Mouse (Mus musculus) small intestine, adult 2 months (tissue): ENCODE results near the gene D430041D05Rik. TPM values are rescaled to one million over a fixed set of nuclear protein-coding genes. Genes with fewer than 3 reads are reported as not detected.

ENCODE experiments used
- H3K27ac ChIP-seq: fragments of 200-500 bp; 2 replicates; pipeline ENCODE4 v1.5.1; 2012; ENCODE audit warnings: low read depth, low read length, control low read depth, inconsistent platforms; ENCODE audit not compliant: insufficient read depth
- H3K27me3 ChIP-seq: fragments of 200-500 bp; 2 replicates; pipeline ENCODE4 v1.6.1; 2012; ENCODE audit warnings: mild to moderate bottlenecking, moderate library complexity, low read length, inconsistent platforms; ENCODE audit not compliant: control insufficient read depth, insufficient read depth
- H3K36me3 ChIP-seq: fragments of 200-500 bp; 2 replicates; pipeline ENCODE4 v1.6.1; 2012; ENCODE audit warnings: mild to moderate bottlenecking, low read length, control low read depth, inconsistent platforms; ENCODE audit not compliant: control insufficient read depth, insufficient read depth
- H3K4me1 ChIP-seq: fragments of 200-500 bp; 2 replicates; pipeline ENCODE4 v1.6.1; 2012; ENCODE audit warnings: low read length, inconsistent platforms, mixed read lengths; ENCODE audit not compliant: control insufficient read depth, insufficient read depth, insufficient read length
- H3K4me3 ChIP-seq: fragments of 200-500 bp; 2 replicates; pipeline ENCODE4 v1.5.1; 2012; ENCODE audit warnings: low read depth, mild to moderate bottlenecking, control low read depth, inconsistent platforms, low read length, moderate library complexity
- CTCF ChIP-seq: fragments of 200-500 bp; IDR thresholded peaks from 2 replicates; pipeline ENCODE4 v1.5.1; 2012; ENCODE audit warnings: low read depth, mild to moderate bottlenecking, control low read depth, inconsistent platforms, low read length, moderate library complexity, mixed read lengths; ENCODE audit not compliant: insufficient replicate concordance, insufficient read length; ENCODE audit errors: extremely low read depth
- POLR2A ChIP-seq: fragments of 200-500 bp; IDR thresholded peaks from 2 replicates; pipeline ENCODE4 v1.6.1; 2012; ENCODE audit warnings: low read depth, mild to moderate bottlenecking, control low read depth, inconsistent platforms, low read length, moderate library complexity
- WGBS: fragments of 180-500 bp; shearing (Covaris S2); methylation state at CpG from one replicate; pipeline ENCODE4 v1.1.7; 2018; 5-methylcytosine and 5-hydroxymethylcytosine counted together
- polyA plus RNA-seq: library from polyadenylated mRNA; depleted of rRNA; stranded (reverse); fragments of >200 nt; gene quantifications from 2 replicates; pipeline ENCODE4 v1.2.3, GENCODE M21; 2012

Gene D430041D05Rik
- polyA plus RNA-seq, 1 experiment = not detected

DNA sequence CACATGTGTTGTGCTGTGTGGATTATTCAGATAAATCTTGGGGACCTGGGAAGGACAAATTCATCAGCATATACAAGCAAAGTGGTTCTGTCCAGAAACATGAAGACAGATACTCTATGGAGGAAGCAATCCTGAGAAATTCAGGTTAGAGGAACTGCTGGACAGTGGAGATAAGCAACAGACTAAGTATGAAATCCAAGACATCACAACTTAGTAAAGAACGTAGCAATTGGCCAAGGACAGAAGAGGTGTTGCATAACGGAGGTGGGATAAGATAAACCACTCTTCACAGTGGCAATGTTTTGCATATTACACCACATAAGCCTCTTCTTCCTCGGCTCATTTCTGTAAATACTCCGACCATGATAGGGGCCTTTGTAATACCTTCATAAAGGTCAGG lies 10.0 kb upstream of the D430041D05Rik start:
- Histone ChIP-seq H3K27me3 (no peaks in the 10 kb centered on the region), H3K36me3 (0 out of 2 replicates have a peak, but pooled peaks cover under 1% of the 10 kb centered on the region), H3K4me1 (no peaks in the 10 kb centered on the region), H3K27ac (no peak overlapping the region), H3K4me3 (no peak overlapping the region)
- WGBS = 62% methylated on average over 4 of the region's 4 CpGs
- TF ChIP-seq CTCF = no peak
- TF ChIP-seq POLR2A = no peak

DNA sequence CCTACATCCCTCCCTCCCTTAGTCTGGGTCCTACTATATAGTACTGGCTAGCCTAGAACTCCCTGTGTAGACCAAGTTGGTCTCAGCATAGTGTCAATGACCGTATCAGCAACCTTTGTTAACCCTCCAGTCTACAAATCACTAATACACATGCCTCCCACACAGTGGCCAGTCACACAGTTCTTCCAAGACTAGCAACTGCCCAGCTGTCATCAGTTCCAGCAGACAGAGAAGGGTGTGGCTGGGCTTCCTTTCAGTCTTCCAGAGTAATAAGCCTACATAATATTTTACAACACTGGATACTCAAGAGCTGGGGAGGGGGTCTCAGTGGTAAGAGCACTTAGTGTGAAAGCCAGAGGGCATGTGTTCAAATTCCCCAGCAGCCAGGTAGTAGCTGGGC lies 9.2 kb upstream of the D430041D05Rik start:
- Histone ChIP-seq H3K27me3 (no peaks in the 10 kb centered on the region), H3K4me1 (no peaks in the 10 kb centered on the region), H3K36me3 (no peaks in the 10 kb centered on the region), H3K27ac (no peak overlapping the region), H3K4me3 (no peak overlapping the region)
- TF ChIP-seq POLR2A (no peak), CTCF (no peak)
- WGBS = 78% methylated on average over 1 of the region's 1 CpGs

DNA sequence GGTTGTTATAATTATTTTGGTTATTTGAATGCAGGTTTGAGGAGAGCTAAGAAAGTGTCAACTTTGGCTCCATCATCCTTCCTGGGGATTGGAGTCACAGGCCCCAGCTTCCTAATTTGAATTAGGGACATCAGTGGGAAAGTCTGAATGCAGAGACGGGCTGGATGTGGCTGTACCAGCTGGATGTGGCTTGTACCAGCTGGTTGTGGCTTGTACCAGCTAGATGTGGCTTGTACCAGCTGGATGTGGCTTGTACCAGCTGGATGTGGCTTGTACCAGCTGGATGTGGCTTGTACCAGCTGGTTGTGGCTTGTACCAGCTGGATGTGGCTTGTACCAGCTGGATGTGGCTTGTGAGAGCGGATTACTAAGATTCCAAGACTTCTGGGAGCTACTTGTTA lies 8.6 kb upstream of the D430041D05Rik start:
- TF ChIP-seq POLR2A = no peak
- TF ChIP-seq CTCF = no peak
- no peaks in the 10 kb centered on the region for H3K4me1 ChIP-seq
- WGBS = 77% methylated on average over 2 of the region's 2 CpGs

DNA sequence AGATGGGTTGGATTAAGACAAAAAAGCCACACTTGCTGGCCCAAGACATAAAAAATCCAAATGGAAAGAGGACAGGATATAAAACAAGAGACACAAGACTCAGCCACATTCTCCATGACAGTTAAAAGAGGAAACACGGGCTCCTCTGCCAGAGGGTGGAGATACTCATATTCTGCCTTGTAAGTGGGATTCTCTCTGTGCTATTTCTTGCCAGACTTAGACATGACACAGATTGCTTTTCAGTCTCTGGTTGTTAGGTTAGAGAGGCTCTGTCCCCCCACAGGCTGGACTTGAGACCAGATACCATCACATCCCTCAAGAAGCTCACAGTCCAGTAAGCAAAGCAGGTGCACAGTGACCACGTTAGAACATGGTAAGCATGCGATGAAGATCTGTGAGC lies 2.2 kb upstream of the D430041D05Rik start:
- Histone ChIP-seq H3K4me1 (no peaks in the 10 kb centered on the region; the same call in 1 of the 2 replicates), H3K27me3 (peaks cover 22% of the 10 kb centered on the region), H3K27ac (no peak overlapping the region), H3K36me3 (no peaks in the 10 kb centered on the region), H3K4me3 (no peak overlapping the region)
- 76% methylated on average over 3 of the region's 3 CpGs for WGBS
- TF ChIP-seq POLR2A (no peak), CTCF (no peak)

More for the DNA sequence above, 8.6 kb upstream of the D430041D05Rik start:
- no peaks in the 10 kb centered on the region for H3K27me3 ChIP-seq
- no peak overlapping the region for H3K4me3 ChIP-seq
- H3K36me3 ChIP-seq = no peaks in the 10 kb centered on the region
- no peak overlapping the region for H3K27ac ChIP-seq

DNA sequence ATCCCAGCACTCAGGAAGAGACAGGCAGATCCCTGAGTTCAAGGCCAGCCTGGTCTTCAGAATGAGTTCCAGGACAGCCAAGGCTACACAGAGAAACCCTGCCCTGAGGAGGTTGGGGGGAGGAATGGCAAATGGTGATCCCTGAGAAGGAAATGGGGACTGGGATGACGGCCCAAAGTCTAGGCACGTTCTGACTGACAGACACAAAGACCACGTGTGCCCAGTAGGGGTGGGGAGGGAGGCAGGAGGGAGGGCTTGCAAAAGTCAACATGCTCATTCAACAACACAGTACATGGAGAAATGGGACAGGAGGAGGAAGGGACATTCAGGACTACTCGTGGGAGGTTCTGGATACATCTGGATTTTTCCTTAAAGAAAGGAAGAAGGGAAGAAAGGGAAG lies 1.7 kb upstream of the D430041D05Rik start:
- H3K36me3 ChIP-seq = no peaks in the 10 kb centered on the region
- WGBS = 26% methylated on average over 4 of the region's 4 CpGs
- no peaks in the 10 kb centered on the region; the same call in 1 of the 2 replicates for H3K4me1 ChIP-seq
- H3K27me3 ChIP-seq = peaks cover 22% of the 10 kb centered on the region
- no peak overlapping the region for H3K27ac ChIP-seq
- TF ChIP-seq CTCF (no peak), POLR2A (no peak)
- no peak overlapping the region for H3K4me3 ChIP-seq

DNA sequence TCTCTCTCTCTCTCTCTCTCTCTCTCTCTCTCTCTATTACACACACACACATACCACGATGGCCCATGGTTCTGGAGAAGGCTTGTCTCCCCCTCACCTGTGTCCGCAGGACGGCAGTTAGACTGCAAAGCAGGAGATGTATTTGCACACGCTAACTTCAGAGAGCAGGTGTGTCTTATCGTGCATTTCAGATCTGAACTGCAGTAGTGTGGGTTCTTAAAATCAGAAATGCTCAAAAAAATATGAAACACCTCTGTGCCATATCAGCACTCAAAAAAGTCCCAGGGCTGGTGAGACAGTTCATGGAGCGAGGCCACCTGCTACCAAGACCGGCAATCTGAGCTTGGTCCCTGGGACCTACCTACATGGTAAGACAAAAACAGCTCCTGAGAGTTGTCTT lies 993 bp upstream of the D430041D05Rik start:
- H3K27me3 ChIP-seq = peaks cover 22% of the 10 kb centered on the region
- no peaks in the 10 kb centered on the region; the same call in 1 of the 2 replicates for H3K4me1 ChIP-seq
- no peak overlapping the region for H3K27ac ChIP-seq
- no peak overlapping the region for H3K4me3 ChIP-seq
- TF ChIP-seq CTCF (no peak), POLR2A (no peak)
- 72% methylated on average over 7 of the region's 7 CpGs for WGBS
- no peaks in the 10 kb centered on the region for H3K36me3 ChIP-seq

DNA sequence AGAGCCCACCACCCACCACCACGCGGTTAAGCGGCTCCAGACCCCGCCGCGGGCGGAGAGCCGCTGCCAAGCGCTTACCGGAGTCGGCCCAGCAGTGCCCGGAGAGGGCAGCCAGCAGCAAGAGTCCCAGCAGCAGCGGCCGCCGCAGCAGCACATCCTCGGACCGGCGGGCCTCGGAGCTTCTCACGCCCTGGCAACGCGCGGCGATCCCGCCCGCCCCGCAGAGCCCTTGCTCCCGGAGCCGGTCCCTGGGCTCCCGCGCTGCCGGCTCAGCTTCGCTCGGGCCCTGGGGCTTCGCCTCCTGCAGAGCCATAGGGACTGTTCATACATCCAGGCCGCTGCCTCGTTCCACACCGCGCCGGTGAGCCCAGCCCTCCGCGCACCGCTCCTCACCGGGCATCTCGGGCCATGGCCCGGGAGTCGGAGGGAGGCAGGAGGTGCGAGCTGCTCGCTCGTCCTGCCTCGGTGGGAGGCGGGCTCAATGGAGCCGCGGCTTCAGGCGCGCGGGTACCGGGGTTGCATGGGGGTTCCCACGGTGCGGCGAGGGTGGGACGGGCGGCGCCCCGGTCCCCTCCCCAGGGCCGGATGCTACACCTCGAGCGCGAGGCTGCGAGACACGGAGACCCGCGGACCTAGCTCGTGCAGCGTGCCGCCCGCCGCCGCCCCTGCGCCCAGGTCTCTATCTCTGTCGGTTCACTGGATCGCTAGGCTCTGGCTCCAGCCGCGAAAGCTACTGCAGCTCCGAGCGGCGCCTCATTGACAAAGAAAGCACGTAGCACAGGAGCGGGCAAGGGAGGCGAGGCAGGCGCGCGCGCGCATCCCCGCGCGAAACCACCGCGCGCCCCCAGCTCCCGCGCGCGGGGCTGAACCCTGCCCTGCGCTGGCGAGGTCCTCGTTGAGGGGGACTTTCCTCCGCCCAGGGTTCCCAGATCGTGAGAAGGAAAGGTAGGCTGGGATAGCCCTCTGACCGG lies 677 bp downstream of the D430041D05Rik start:
- H3K27ac ChIP-seq = no peak overlapping the region
- H3K4me1 ChIP-seq = no peaks in the 10 kb centered on the region; the same call in 1 of the 2 replicates
- H3K27me3 ChIP-seq = peaks cover 22% of the 10 kb centered on the region
- no peak for TF ChIP-seq CTCF
- TF ChIP-seq POLR2A = no peak
- peak overlapping the region; percentile 49 for H3K4me3 ChIP-seq
- H3K36me3 ChIP-seq = no peaks in the 10 kb centered on the region
- WGBS = 1% methylated on average over 111 of the region's 111 CpGs

DNA sequence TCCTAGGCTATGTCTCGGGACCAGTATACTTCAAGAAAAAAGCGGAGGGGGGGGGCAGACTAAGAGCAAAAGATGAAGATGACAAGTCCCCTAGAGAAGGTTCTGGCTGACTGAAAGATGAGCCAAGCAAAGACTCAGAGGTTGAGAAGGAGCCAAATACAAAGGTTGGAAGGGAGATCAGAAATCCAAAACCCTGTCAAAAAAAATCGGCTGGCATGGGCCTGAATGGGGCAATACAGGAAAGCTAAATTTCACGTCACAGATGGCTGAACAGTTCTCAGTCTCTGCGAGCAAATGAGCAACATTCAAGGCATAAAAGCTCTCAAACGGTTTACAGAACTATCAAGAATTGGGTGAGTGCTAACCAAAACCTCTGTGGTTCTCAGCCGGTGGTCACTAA lies 2.5 kb downstream of the D430041D05Rik start:
- H3K4me1 ChIP-seq = no peaks in the 10 kb centered on the region; the same call in 1 of the 2 replicates
- H3K4me3 ChIP-seq = no peak overlapping the region
- H3K27me3 ChIP-seq = peaks cover 22% of the 10 kb centered on the region
- no peak for TF ChIP-seq CTCF
- no peak for TF ChIP-seq POLR2A
- H3K36me3 ChIP-seq = no peaks in the 10 kb centered on the region
- H3K27ac ChIP-seq = no peak overlapping the region
- WGBS = 78% methylated on average over 7 of the region's 7 CpGs
